ENCODE assay signal across 8 mouse cellular contexts in the genomic region with DNA sequence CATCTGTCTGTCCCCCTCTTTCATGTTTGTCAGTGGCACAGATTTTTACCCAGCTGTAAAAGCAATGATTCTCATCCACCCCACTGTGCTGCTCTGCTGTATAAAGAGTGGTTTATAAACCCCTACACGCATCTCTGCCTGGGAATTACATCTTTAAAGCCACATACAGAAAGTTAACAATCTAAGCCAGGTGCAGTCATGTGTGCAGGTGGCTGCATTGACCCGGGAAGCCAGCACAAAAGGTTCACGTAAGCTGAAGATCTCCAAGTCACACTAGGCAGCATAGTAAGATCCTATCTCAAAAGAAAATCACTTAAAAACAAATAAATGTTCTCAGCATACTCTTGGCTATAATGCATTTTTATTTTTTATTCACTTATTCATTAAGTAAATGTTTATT. TPM values are rescaled to one million over a fixed set of nuclear protein-coding genes. Genes with fewer than 3 reads are reported as not detected.
DNase-seq lines count a peak whose midpoint lies in the region; ATAC-seq and TF ChIP-seq lines count a peak whose summit lies in the region.

No protein-coding gene starts in this region.

- no peak for TF ChIP-seq EP300 in CH12.LX (IDR thresholded peaks at IDR 0.05; ENCODE audit: low read length)

- peak overlapping the region; percentile 47 for H3K4me2 ChIP-seq in hindbrain, embryonic 14.5 days (replicated peaks)
- no peak overlapping the region for H3K4me2 ChIP-seq in hindbrain, embryonic 13.5 days
- H3K4me2 ChIP-seq in CH12.LX (ENCODE audit: insufficient read depth, low read depth, poor library complexity, severe bottlenecking) = no peak overlapping the region
- H3K4me2 ChIP-seq in embryonic facial prominence, embryonic 14.5 days (ENCODE audit: low read depth, low read length) = peak overlapping the region; percentile 52
- peak overlapping the region; percentile 70 for H3K4me2 ChIP-seq in liver, embryonic 13.5 days

- dilution Hi-C loops in CH12.LX (cut with MboI; ENCODE audit: extremely low pct_ligation_motif_present, extremely low pct_unique_long_range_greater_than_20kb, low sequenced_read_pairs) = no loop called here

- H3K36me3 ChIP-seq in hindbrain, embryonic 14.5 days (replicated peaks; ENCODE audit: control insufficient read depth, insufficient read depth) = peaks cover 25% of the 10 kb centered on the region; the same call in 1 of the 2 replicates
- H3K36me3 ChIP-seq in hindbrain, embryonic 13.5 days = peaks cover 21% of the 10 kb centered on the region
- H3K36me3 ChIP-seq in CH12.LX (replicated peaks in 1 of 2; ENCODE audit: control insufficient read depth in 1 of 2, insufficient read depth in 1 of 2, low read length in 1 of 2) = peaks cover 11 to 33% of the 10 kb centered on the region in 2 experiments
- H3K36me3 ChIP-seq in embryonic facial prominence, embryonic 14.5 days (ENCODE audit: control insufficient read depth, insufficient read depth, low read length) = peaks cover 15% of the 10 kb centered on the region; the same call in 1 of the 2 replicates
- peaks cover 23% of the 10 kb centered on the region for H3K36me3 ChIP-seq in liver, embryonic 13.5 days

- in situ Hi-C loops in CH12.LX (cut with MboI; ENCODE audit: low pct_ligation_motif_present, low pct_unique_long_range_greater_than_20kb, low sequenced_read_pairs) = no loop called here

- no peak for TF ChIP-seq CTCF in CH12.LX (conservative IDR thresholded peaks at IDR 0.05 in 1 of 2, IDR thresholded peaks at IDR 0.05 in 1 of 2; ENCODE audit: low read depth in 2 of 2, low read length in 2 of 2)

- H3K27ac ChIP-seq in hindbrain, embryonic 14.5 days = no peak overlapping the region
- H3K27ac ChIP-seq in hindbrain, embryonic 13.5 days = no peak overlapping the region
- no peak overlapping the region for H3K27ac ChIP-seq in CH12.LX (ENCODE audit: insufficient read depth, low read depth)
- H3K27ac ChIP-seq in embryonic facial prominence, embryonic 14.5 days (replicated peaks; ENCODE audit: low read depth, low read length) = no peak overlapping the region
- H3K27ac ChIP-seq in liver, embryonic 13.5 days = no peak overlapping the region

- TF ChIP-seq POLR2A in CH12.LX (IDR thresholded peaks at IDR 0.05; ENCODE audit: low read depth, low read length) = no peak

- H3K27me3 ChIP-seq in hindbrain, embryonic 14.5 days (ENCODE audit: control insufficient read depth, insufficient read depth, low read length) = no peaks in the 10 kb centered on the region
- no peaks in the 10 kb centered on the region for H3K27me3 ChIP-seq in hindbrain, embryonic 13.5 days
- no peaks in the 10 kb centered on the region for H3K27me3 ChIP-seq in CH12.LX (replicated peaks)
- H3K27me3 ChIP-seq in embryonic facial prominence, embryonic 14.5 days (replicated peaks; ENCODE audit: control insufficient read depth, insufficient read depth, low read length) = no peaks in the 10 kb centered on the region
- no peaks in the 10 kb centered on the region for H3K27me3 ChIP-seq in liver, embryonic 13.5 days

- no peak for ATAC-seq in hindbrain, embryonic 14.5 days (ENCODE audit: low FRiP score)
- ATAC-seq in hindbrain, embryonic 13.5 days (ENCODE audit: low FRiP score) = no peak
- ATAC-seq in embryonic facial prominence, embryonic 14.5 days (ENCODE audit: low read depth) = no peak
- no peak for ATAC-seq in liver, embryonic 13.5 days (ENCODE audit: low read depth)
- ATAC-seq in megakaryocyte-erythroid progenitor cell, adult 5-6 weeks (replicated peaks; ENCODE audit: low FRiP score, low TSS enrichment, poor library complexity, severe bottlenecking) = no peak

- no peak overlapping the region for H3K4me3 ChIP-seq in hindbrain, embryonic 14.5 days (replicated peaks; ENCODE audit: low read length)
- no peak overlapping the region for H3K4me3 ChIP-seq in hindbrain, embryonic 13.5 days
- H3K4me3 ChIP-seq in CH12.LX (replicated peaks in 1 of 3; ENCODE audit: low read depth in 2 of 3, low read length in 2 of 3, poor library complexity in 1 of 3) = no peak overlapping the region
- H3K4me3 ChIP-seq in embryonic facial prominence, embryonic 14.5 days (ENCODE audit: low read depth, low read length) = peak overlapping the region; percentile 19; the same call in 1 of the 2 replicates
- H3K4me3 ChIP-seq in liver, embryonic 13.5 days (replicated peaks) = no peak overlapping the region

- H3K4me1 ChIP-seq in hindbrain, embryonic 14.5 days (replicated peaks; ENCODE audit: control insufficient read depth, insufficient read depth, low read length) = no peaks in the 10 kb centered on the region
- H3K4me1 ChIP-seq in hindbrain, embryonic 13.5 days (replicated peaks) = peaks cover 7% of the 10 kb centered on the region; the same call in 1 of the 2 replicates
- H3K4me1 ChIP-seq in CH12.LX (ENCODE audit: control insufficient read depth in 1 of 2, insufficient read depth in 2 of 2) = peaks cover 2 to 17% of the 10 kb centered on the region in 2 experiments; a peak in 3 of 4 replicates
- 0 out of 2 replicates have a peak, but pooled peaks cover 2% of the 10 kb centered on the region for H3K4me1 ChIP-seq in embryonic facial prominence, embryonic 14.5 days (ENCODE audit: control insufficient read depth, insufficient read depth, low read length)
- peaks cover 30% of the 10 kb centered on the region for H3K4me1 ChIP-seq in liver, embryonic 13.5 days (replicated peaks)

- no peak for TF ChIP-seq RAD21 in CH12.LX (IDR thresholded peaks at IDR 0.05; ENCODE audit: low read depth, low read length)

- intact Hi-C loops in gastrocnemius, postnatal 36 days (cut with DNase I) = no loop called here

- DNase-seq in hindbrain, embryonic 14.5 days (ENCODE audit: low spot score) = no peak
- DNase-seq in CH12.LX (ENCODE audit: extremely low read depth) = no peak
- DNase-seq in embryonic facial prominence, embryonic 14.5 days (ENCODE audit: low spot score) = no peak
- no peak for DNase-seq in liver, embryonic 13.5 days
- DNase-seq in gastrocnemius, postnatal 36 days = no peak
- no peak for DNase-seq in cerebellum, adult 9-11 months

- H3K79me2 ChIP-seq in CH12.LX (replicated peaks; ENCODE audit: control insufficient read depth, extremely low read depth, insufficient read depth, poor library complexity, severe bottlenecking) = no peaks in the 10 kb centered on the region

- WGBS in hindbrain, embryonic 14.5 days = 45% methylated on average over 3 of the region's 3 CpGs
- WGBS in hindbrain, embryonic 13.5 days = 40% methylated on average over 3 of the region's 3 CpGs
- 53% methylated on average over 3 of the region's 3 CpGs for WGBS in embryonic facial prominence, embryonic 14.5 days
- 66% methylated on average over 3 of the region's 3 CpGs for WGBS in liver, embryonic 13.5 days (ENCODE audit: insufficient replicate concordance)

- no peaks in the 10 kb centered on the region for H3K9me3 ChIP-seq in hindbrain, embryonic 14.5 days (ENCODE audit: control insufficient read depth, low read length)
- no peaks in the 10 kb centered on the region for H3K9me3 ChIP-seq in hindbrain, embryonic 13.5 days
- H3K9me3 ChIP-seq in CH12.LX (replicated peaks; ENCODE audit: low read length) = no peaks in the 10 kb centered on the region
- H3K9me3 ChIP-seq in embryonic facial prominence, embryonic 14.5 days (ENCODE audit: control insufficient read depth, low read length) = peaks cover 3% of the 10 kb centered on the region; the same call in 1 of the 2 replicates
- H3K9me3 ChIP-seq in liver, embryonic 13.5 days (replicated peaks) = no peaks in the 10 kb centered on the region

- H3K9ac ChIP-seq in hindbrain, embryonic 14.5 days = no peak overlapping the region
- no peak overlapping the region for H3K9ac ChIP-seq in hindbrain, embryonic 13.5 days
- no peak overlapping the region for H3K9ac ChIP-seq in CH12.LX (ENCODE audit: insufficient read depth, low read depth)
- 0 out of 2 replicates have a peak overlapping the region, but pooled peaks have one; percentile 22 for H3K9ac ChIP-seq in embryonic facial prominence, embryonic 14.5 days (ENCODE audit: low read depth, low read length)
- H3K9ac ChIP-seq in liver, embryonic 13.5 days = no peak overlapping the region

RNA-seq across cellular contexts. Expression of a gene that starts 14.8 kb away (rescaled TPM):
- 11.4 and 13.5 TPM in 2 replicates for polyA plus RNA-seq in hindbrain, embryonic 14.5 days (2014; fragmentation: Nextera tagmentation; extraction: Ambion mirVana)
- polyA plus RNA-seq in hindbrain, embryonic 13.5 days (2015; fragmentation: Nextera tagmentation; extraction: Ambion mirVana) = 11.2 and 11.3 TPM in 2 replicates
- 5.8 and 6.0 TPM in 2 replicates for total RNA-seq in CH12.LX (2012; rRNA removed)
- 3.4 and 4.6 TPM in 2 replicates for total RNA-seq in CH12.LX (2014; rRNA removed)
- polyA plus RNA-seq in CH12.LX (2012; ENCODE audit: insufficient read length, low read depth) = 3.8 and 4.5 TPM in 2 replicates
- polyA plus RNA-seq in embryonic facial prominence, embryonic 14.5 days (2014; fragmentation: Nextera tagmentation; extraction: Ambion mirVana) = 9.9 and 10.6 TPM in 2 replicates
- 3.8 and 4.8 TPM in 2 replicates for polyA plus RNA-seq in liver, embryonic 13.5 days (2015; fragmentation: Nextera tagmentation; extraction: Ambion mirVana)
- 10 to 100 TPM; 12.2 to 13.3 TPM for total RNA-seq in gastrocnemius, postnatal 36 days (2021)
- total RNA-seq in megakaryocyte-erythroid progenitor cell, adult 5-6 weeks (2014; fragmentation: Nextera tagmentation) = 32.7 and 63.0 TPM in 2 replicates
- total RNA-seq in megakaryocyte-erythroid progenitor cell, adult 5-6 weeks (2017) = 13.7 and 16.5 TPM in 2 replicates

RNA-seq across cellular contexts. Expression of a gene that starts 47.4 kb away (rescaled TPM):
- 487 and 490 TPM in 2 replicates for polyA plus RNA-seq in hindbrain, embryonic 14.5 days (2014; fragmentation: Nextera tagmentation; extraction: Ambion mirVana)
- polyA plus RNA-seq in hindbrain, embryonic 13.5 days (2015; fragmentation: Nextera tagmentation; extraction: Ambion mirVana) = 472 and 482 TPM in 2 replicates
- total RNA-seq in CH12.LX (2012; rRNA removed) (1,842 and 1,999 TPM in 2 replicates), CH12.LX (2014; rRNA removed) (1,302 and 1,454 TPM in 2 replicates)
- polyA plus RNA-seq in CH12.LX (2012; ENCODE audit: insufficient read length, low read depth) = 1,881 and 2,419 TPM in 2 replicates
- 733 and 744 TPM in 2 replicates for polyA plus RNA-seq in embryonic facial prominence, embryonic 14.5 days (2014; fragmentation: Nextera tagmentation; extraction: Ambion mirVana)
- polyA plus RNA-seq in liver, embryonic 13.5 days (2015; fragmentation: Nextera tagmentation; extraction: Ambion mirVana) = 368 and 385 TPM in 2 replicates
- total RNA-seq in gastrocnemius, postnatal 36 days (2021) = 100 to 1,000 TPM; 261 to 331 TPM
- 1,764 and 1,902 TPM in 2 replicates for total RNA-seq in megakaryocyte-erythroid progenitor cell, adult 5-6 weeks (2014; fragmentation: Nextera tagmentation)
- 3,394 and 4,141 TPM in 2 replicates for total RNA-seq in megakaryocyte-erythroid progenitor cell, adult 5-6 weeks (2017)

RNA-seq across cellular contexts. Expression of a gene that starts 47.4 kb away (rescaled TPM):
- polyA plus RNA-seq in hindbrain, embryonic 14.5 days (2014; fragmentation: Nextera tagmentation; extraction: Ambion mirVana) = 153 and 159 TPM in 2 replicates
- 139 and 141 TPM in 2 replicates for polyA plus RNA-seq in hindbrain, embryonic 13.5 days (2015; fragmentation: Nextera tagmentation; extraction: Ambion mirVana)
- total RNA-seq in CH12.LX (2012; rRNA removed) (56.9 and 73.2 TPM in 2 replicates), CH12.LX (2014; rRNA removed) (139 and 140 TPM in 2 replicates)
- polyA plus RNA-seq in CH12.LX (2012; ENCODE audit: insufficient read length, low read depth) = 87.1 and 104 TPM in 2 replicates
- 122 and 131 TPM in 2 replicates for polyA plus RNA-seq in embryonic facial prominence, embryonic 14.5 days (2014; fragmentation: Nextera tagmentation; extraction: Ambion mirVana)
- polyA plus RNA-seq in liver, embryonic 13.5 days (2015; fragmentation: Nextera tagmentation; extraction: Ambion mirVana) = 120 and 139 TPM in 2 replicates
- 100 to 1,000 TPM; 387 to 392 TPM for total RNA-seq in gastrocnemius, postnatal 36 days (2021)
- 147 and 151 TPM in 2 replicates for total RNA-seq in megakaryocyte-erythroid progenitor cell, adult 5-6 weeks (2014; fragmentation: Nextera tagmentation)
- total RNA-seq in megakaryocyte-erythroid progenitor cell, adult 5-6 weeks (2017) = 242 and 260 TPM in 2 replicates

Comparison
In these comparisons a context has a peak if more than half of its experiments do, and no peak if none do; other contexts are left out.
1. H3K4me2 ChIP-seq: peak in hindbrain, embryonic 14.5 days (single experiment), embryonic facial prominence, embryonic 14.5 days (single experiment) and liver, embryonic 13.5 days (single experiment); none in hindbrain, embryonic 13.5 days (single experiment) and CH12.LX (single experiment).